Mouse (Mus musculus) common myeloid progenitor, adult 5-6 weeks (primary cell): ENCODE measurements around the gene Hadh. TPM values are rescaled to one million over a fixed set of nuclear protein-coding genes. Genes with fewer than 3 reads are reported as not detected.

Source experiments
- ATAC-seq: replicated peaks from 2 replicates; pipeline ENCODE4 v1.8.0; 2016; ENCODE audit warnings: low read depth, mild to moderate bottlenecking, moderate TSS enrichment, inconsistent platforms; ENCODE audit not compliant: poor library complexity, severe bottlenecking
- total RNA-seq: library from RNA; stranded (forward); fragments of 200-1000, 187-1606 nt; gene quantifications from 2 replicates; pipeline ENCODE4 v1.2.3, GENCODE M21; 2017

Hadh gene
- total RNA-seq, 1 experiment from 2014 or later, result 64.4 TPM

GRCm38 (mm10) chr3:131237785-131238633 is 33.9 kb downstream of the Hadh start:
- peak; percentile 98 for ATAC-seq

GRCm38 (mm10) chr3:131237061-131237460 is 34.8 kb downstream of the Hadh start:
- ATAC-seq, result no peak

GRCm38 (mm10) chr3:131228083-131228482 is 43.8 kb downstream of the Hadh start:
- peak; percentile 56; the same call in 1 of the 2 replicates for ATAC-seq

- ATAC-seq, result no peak
Measured at GRCm38 (mm10) chr3:131218636-131219390, 53.1 kb downstream of the Hadh start.

- ATAC-seq, result peak; percentile 79
Measured at GRCm38 (mm10) chr3:131214841-131215240, 57.1 kb downstream of the Hadh start.

- ATAC-seq, result no peak
Measured at GRCm38 (mm10) chr3:131214060-131214658, 57.7 kb downstream of the Hadh start.

GRCm38 (mm10) chr3:131212200-131212599 is 59.7 kb downstream of the Hadh start:
- no peak for ATAC-seq

GRCm38 (mm10) chr3:131208265-131208891 is 63.5 kb downstream of the Hadh start:
- peak; percentile 100 for ATAC-seq

GRCm38 (mm10) chr3:131207846-131208245 is 64.1 kb downstream of the Hadh start:
- ATAC-seq, result no peak

GRCm38 (mm10) chr3:131202311-131202710 is 69.6 kb downstream of the Hadh start:
- no peak for ATAC-seq

- ATAC-seq, result no peak
Measured at GRCm38 (mm10) chr3:131199590-131200288, 72.2 kb downstream of the Hadh start.

GRCm38 (mm10) chr3:131198991-131199390 is 72.9 kb downstream of the Hadh start:
- no peak for ATAC-seq

- no peak for ATAC-seq
Measured at GRCm38 (mm10) chr3:131196507-131197019, 75.3 kb downstream of the Hadh start.

- ATAC-seq, result no peak
Measured at GRCm38 (mm10) chr3:131196050-131196449, 75.9 kb downstream of the Hadh start.

- ATAC-seq, result no peak
Measured at GRCm38 (mm10) chr3:131191454-131191853, 80.4 kb downstream of the Hadh start.

GRCm38 (mm10) chr3:131190671-131191367 is 81.1 kb downstream of the Hadh start:
- ATAC-seq, result no peak

- no peak for ATAC-seq
Measured at GRCm38 (mm10) chr3:131190239-131190638, 81.7 kb downstream of the Hadh start.

GRCm38 (mm10) chr3:131186193-131186592 is 85.7 kb downstream of the Hadh start:
- no peak for ATAC-seq
